Mouse (Mus musculus) heart, postnatal 0 days (tissue): ENCODE data around the gene 2310034G01Rik. TPM values are rescaled to one million over a fixed set of nuclear protein-coding genes. Genes with fewer than 3 reads are reported as not detected.

ENCODE experiments used
- ATAC-seq: fragments of 200-750 bp; cut with Nextera tagmentation; 2 replicates; pipeline ENCODE4 v1.8.0; 2017; ENCODE audit warnings: low read depth, moderate number of reproducible peaks, moderate library complexity; ENCODE audit not compliant: insufficient read depth
- DNase-seq: peaks from one replicate; pipeline ENCODE4 v3.0.0-alpha.2; 2016; ENCODE audit warnings: low spot score
- H3K27ac ChIP-seq: fragments of 300-500 bp; sonication (generic); 2 replicates; pipeline ENCODE4 v1.5.1; 2014; ENCODE audit warnings: low read depth, mild to moderate bottlenecking
- H3K27me3 ChIP-seq: fragments of 300-500 bp; sonication (generic); 2 replicates; pipeline ENCODE4 v1.6.1; 2014; ENCODE audit warnings: low read length, mixed read lengths; ENCODE audit not compliant: control insufficient read depth, insufficient read depth
- H3K36me3 ChIP-seq: fragments of 300-500 bp; sonication (generic); replicated peaks from 2 replicates; pipeline ENCODE4 v1.6.1; 2014; ENCODE audit warnings: low read length, mixed read lengths; ENCODE audit not compliant: control insufficient read depth, insufficient read depth
- H3K4me1 ChIP-seq: fragments of 300-500 bp; sonication (generic); 2 replicates; pipeline ENCODE4 v1.6.1; 2014; ENCODE audit warnings: antibody characterized with exemption; ENCODE audit not compliant: control insufficient read depth, insufficient read depth
- H3K4me2 ChIP-seq: fragments of 300-500 bp; sonication (generic); 2 replicates; pipeline ENCODE4 v1.6.1; 2014; ENCODE audit warnings: low read depth, mild to moderate bottlenecking, low read length, moderate library complexity
- H3K4me3 ChIP-seq: fragments of 300-500 bp; sonication (generic); 2 replicates; pipeline ENCODE4 v1.5.1; 2014; ENCODE audit warnings: low read depth, low read length
- H3K9ac ChIP-seq: fragments of 300-500 bp; sonication (generic); replicated peaks from 2 replicates; pipeline ENCODE4 v1.6.1; 2014; ENCODE audit warnings: low read depth, low read length, mixed read lengths
- H3K9me3 ChIP-seq: fragments of 300-500 bp; sonication (generic); replicated peaks from 2 replicates; pipeline ENCODE4 v1.6.1; 2016; ENCODE audit warnings: low read length; ENCODE audit not compliant: control insufficient read depth
- CTCF ChIP-seq: IDR thresholded peaks from 2 replicates; pipeline ENCODE4 v1.5.1; 2016; ENCODE audit warnings: antibody characterized with exemption, control low read depth, low read depth
- EP300 ChIP-seq: IDR thresholded peaks from 2 replicates; pipeline ENCODE4 v1.6.1; 2016; ENCODE audit warnings: antibody characterized with exemption, low read depth
- whole genome bisulfite sequencing: fragments of 180-500 bp; shearing (Covaris S2); extraction: QIAGEN DNeasy Blood & Tissue Kit; methylation state at CpG from one replicate; pipeline ENCODE4 v1.1.7; 2014; 5-methylcytosine and 5-hydroxymethylcytosine counted together
- polyA plus RNA-seq: library from polyadenylated mRNA; unstranded; fragments of >200 nt; fragmentation: Nextera tagmentation; extraction: Ambion mirVana; gene quantifications from 2 replicates; pipeline ENCODE4 v1.2.1, GENCODE M21; 2015
- total RNA-seq: library from RNA; depleted of rRNA; stranded (reverse); fragments of >200 nt; gene quantifications from 2 replicates; pipeline ENCODE4 v1.2.3, GENCODE M21; 2014; ENCODE audit warnings: low replicate concordance

Gene 2310034G01Rik
- total and polyA plus RNA-seq, 2 experiments from 2014 or later = 1.1 to 1.5 TPM

DNA sequence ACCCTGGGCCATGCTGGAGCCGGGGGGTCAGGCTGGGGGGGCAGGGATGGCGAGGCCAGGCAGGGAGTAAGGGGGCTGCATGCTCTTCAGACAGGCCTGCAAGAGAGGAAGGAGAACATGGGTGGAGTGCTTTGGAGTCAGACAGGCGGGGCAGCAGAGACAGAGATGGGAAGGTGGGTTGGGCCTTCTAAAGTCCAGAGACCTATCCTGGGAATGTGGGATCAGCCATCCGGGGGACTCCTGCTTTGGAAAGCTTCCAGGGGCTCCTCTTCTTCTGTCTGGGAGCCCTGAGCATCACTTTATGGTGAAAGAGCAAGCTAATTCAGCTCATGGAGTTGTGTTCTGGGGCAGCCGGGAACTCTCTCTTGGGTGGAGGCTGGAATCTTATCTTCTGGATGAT lies 25.2 kb downstream of the 2310034G01Rik start:
- DNase-seq (no peak), ATAC-seq (no peak)
- no peaks in the 10 kb centered on the region for H3K9me3 ChIP-seq
- WGBS = 42% methylated on average over 5 of the region's 5 CpGs
- TF ChIP-seq EP300 (no peak), CTCF (no peak)
- no peak overlapping the region for H3K4me3 ChIP-seq
- no peaks in the 10 kb centered on the region for H3K36me3 ChIP-seq
- peaks cover 74% of the 10 kb centered on the region for H3K27me3 ChIP-seq
- no peak overlapping the region for H3K9ac ChIP-seq
- no peak overlapping the region for H3K27ac ChIP-seq
- no peak overlapping the region for H3K4me2 ChIP-seq
- H3K4me1 ChIP-seq = peaks cover 10% of the 10 kb centered on the region

DNA sequence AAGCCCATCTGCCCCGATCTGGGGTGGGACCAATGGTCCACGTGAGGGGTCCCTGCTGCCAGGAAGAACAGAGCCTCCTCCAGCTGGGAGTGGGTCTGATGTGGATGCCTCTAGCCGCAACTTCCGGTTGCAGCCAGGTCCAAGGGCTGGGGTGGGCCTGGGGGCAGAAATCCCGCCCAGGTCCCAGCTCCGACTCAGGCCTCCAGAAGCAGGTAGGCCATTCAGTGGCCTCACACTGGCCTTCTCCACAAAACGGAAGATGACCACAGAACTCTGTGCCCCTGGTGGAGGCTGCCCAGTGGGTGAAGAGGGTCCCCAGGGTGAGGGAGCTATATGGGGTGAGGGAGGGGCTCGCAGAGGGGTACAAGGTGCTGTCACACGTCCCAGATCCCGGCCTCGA lies 25.7 kb downstream of the 2310034G01Rik start:
- Histone ChIP-seq H3K36me3 (no peaks in the 10 kb centered on the region), H3K4me2 (no peak overlapping the region), H3K9ac (no peak overlapping the region), H3K27ac (no peak overlapping the region), H3K9me3 (no peaks in the 10 kb centered on the region), H3K27me3 (peaks cover 79% of the 10 kb centered on the region), H3K4me1 (peaks cover 7% of the 10 kb centered on the region), H3K4me3 (no peak overlapping the region)
- 49% methylated on average over 11 of the region's 11 CpGs for WGBS
- no peak for DNase-seq
- ATAC-seq = no peak
- TF ChIP-seq CTCF (no peak), EP300 (no peak)

DNA sequence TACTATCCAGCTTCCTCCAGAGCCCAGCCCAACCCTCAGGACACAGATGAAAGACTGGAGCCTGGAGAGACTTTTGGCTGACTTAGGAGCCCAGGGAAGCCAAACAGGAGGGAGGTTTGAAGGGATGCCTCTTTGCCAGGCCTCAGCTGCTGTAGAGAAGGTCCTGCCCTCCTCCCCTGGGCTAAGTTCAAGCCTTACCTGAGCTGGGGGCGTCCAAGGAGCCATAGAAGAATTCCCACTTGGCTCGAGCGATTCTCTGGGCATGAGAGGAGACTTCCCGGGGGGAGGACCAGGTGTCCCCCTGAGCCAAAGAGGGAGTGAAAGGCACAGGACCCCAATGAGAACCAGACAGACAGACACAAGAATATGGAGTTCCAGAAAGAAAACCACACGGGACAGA lies 26.4 kb downstream of the 2310034G01Rik start:
- H3K4me1 ChIP-seq = 0 out of 2 replicates have a peak, but pooled peaks cover under 1% of the 10 kb centered on the region
- H3K9me3 ChIP-seq = no peaks in the 10 kb centered on the region
- TF ChIP-seq EP300 (no peak), CTCF (no peak)
- WGBS = 56% methylated on average over 5 of the region's 5 CpGs
- DNase-seq (no peak), ATAC-seq (no peak)
- no peak overlapping the region for H3K9ac ChIP-seq
- H3K27me3 ChIP-seq = peaks cover 86% of the 10 kb centered on the region
- H3K4me2 ChIP-seq = no peak overlapping the region
- no peak overlapping the region for H3K4me3 ChIP-seq
- no peak overlapping the region for H3K27ac ChIP-seq
- H3K36me3 ChIP-seq = no peaks in the 10 kb centered on the region

DNA sequence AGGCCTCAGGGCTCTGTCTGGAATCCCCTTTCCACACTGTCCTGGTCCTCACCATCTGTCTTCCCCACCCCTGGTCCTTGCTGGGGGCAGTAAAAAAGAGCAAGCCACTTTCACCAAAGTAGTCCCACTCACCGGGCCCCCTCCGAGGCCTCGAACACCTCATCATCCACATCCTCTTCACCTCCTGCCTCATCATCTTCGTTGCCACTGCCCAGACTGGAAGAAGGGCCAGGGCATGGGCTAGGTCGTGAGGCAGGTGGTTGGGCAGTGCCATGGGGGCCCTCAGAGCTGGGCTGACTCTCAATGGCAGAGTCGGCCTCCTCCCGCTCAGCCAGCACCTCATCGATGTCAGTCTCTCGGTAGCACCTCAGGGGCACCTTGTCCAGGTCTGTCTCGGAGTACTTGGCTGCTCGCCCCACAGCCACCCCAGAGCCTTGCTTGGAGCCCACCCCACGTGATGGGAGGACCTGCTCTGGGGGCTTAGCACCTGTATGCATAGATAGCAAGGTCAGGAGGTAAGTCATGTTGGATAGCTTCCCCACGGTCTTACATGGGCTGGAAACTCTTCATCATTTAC lies 27.0 kb downstream of the 2310034G01Rik start:
- Histone ChIP-seq H3K9me3 (no peaks in the 10 kb centered on the region), H3K36me3 (no peaks in the 10 kb centered on the region), H3K4me1 (no peaks in the 10 kb centered on the region), H3K27me3 (peaks cover 92% of the 10 kb centered on the region), H3K4me2 (no peak overlapping the region), H3K4me3 (no peak overlapping the region), H3K27ac (no peak overlapping the region), H3K9ac (no peak overlapping the region)
- WGBS = 63% methylated on average over 13 of the region's 13 CpGs
- DNase-seq = no peak
- no peak for ATAC-seq
- no peak for TF ChIP-seq EP300
- no peak for TF ChIP-seq CTCF

DNA sequence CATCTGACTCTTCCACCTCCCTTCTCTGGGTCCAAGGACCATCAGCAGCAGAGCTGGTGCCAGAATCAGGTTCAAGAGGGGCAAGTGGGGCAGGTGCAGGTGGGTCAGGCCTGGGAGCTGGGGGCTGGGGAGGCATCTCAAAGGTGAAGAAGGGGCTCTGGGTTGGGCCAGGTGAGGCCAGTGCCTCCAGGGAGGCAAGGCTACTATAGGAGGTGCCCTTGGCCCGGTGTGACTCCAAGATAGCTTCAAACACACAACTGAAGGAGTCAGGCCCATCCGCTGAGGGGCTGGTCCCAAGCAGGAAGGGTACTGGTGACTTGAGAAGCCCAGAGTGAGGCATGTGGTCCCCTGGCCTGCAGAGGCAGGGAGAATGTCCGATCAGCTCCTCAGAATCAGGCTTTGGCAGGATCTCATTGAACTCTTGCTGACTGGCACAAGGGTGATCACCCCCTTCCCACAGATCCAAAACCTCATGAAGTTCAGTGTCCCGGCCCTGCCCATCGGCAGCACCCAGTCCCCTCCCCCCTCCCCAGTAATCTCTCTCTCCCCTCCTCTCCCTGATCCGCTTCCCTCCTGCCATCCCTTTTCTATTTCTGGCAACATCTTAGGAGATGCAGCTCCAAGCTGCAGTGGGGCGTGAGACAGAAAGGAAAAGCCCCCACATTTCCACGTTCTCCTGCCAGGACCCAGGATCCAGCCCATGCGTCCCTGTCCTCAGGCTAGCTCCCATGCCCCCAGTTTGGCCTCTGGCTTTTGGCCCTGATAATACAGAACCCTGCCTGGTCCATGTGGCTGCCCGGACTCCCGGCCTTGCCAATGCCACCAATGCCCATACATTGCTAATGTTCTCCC lies 27.7 kb downstream of the 2310034G01Rik start:
- ATAC-seq (no peak), DNase-seq (no peak)
- WGBS = 34% methylated on average over 11 of the region's 11 CpGs
- no peaks in the 10 kb centered on the region for H3K36me3 ChIP-seq
- peaks cover 99% of the 10 kb centered on the region for H3K27me3 ChIP-seq
- H3K4me3 ChIP-seq = no peak overlapping the region
- H3K9me3 ChIP-seq = no peaks in the 10 kb centered on the region
- TF ChIP-seq CTCF = no peak
- no peak for TF ChIP-seq EP300
- H3K4me2 ChIP-seq = no peak overlapping the region
- no peaks in the 10 kb centered on the region for H3K4me1 ChIP-seq
- no peak overlapping the region for H3K9ac ChIP-seq
- no peak overlapping the region for H3K27ac ChIP-seq
